Mouse (Mus musculus) kidney, adult 2 months (tissue): ENCODE measurements around the gene Mcm5. TPM values are rescaled to one million over a fixed set of nuclear protein-coding genes. Genes with fewer than 3 reads are reported as not detected.

Source experiments
- DNase-seq: peaks from one replicate; pipeline ENCODE4 v3.0.0; 2021
- H3K27ac ChIP-seq: fragments of 200-500 bp; 2 replicates; pipeline ENCODE4 v1.5.1; 2012; ENCODE audit warnings: low read depth, low read length, control low read depth, inconsistent platforms; ENCODE audit not compliant: insufficient read depth
- H3K27me3 ChIP-seq: fragments of 200-500 bp; replicated peaks from 2 replicates; pipeline ENCODE4 v1.6.1; 2012; ENCODE audit warnings: mild to moderate bottlenecking, moderate library complexity, low read length, inconsistent platforms; ENCODE audit not compliant: control insufficient read depth, insufficient read depth
- H3K36me3 ChIP-seq: fragments of 200-500 bp; 2 replicates; pipeline ENCODE4 v1.6.1; 2012; ENCODE audit warnings: mild to moderate bottlenecking, moderate library complexity, low read length, inconsistent platforms; ENCODE audit not compliant: control insufficient read depth, insufficient read depth
- H3K4me1 ChIP-seq: fragments of 200-500 bp; 2 replicates; pipeline ENCODE4 v1.6.1; 2011; ENCODE audit warnings: low read length; ENCODE audit not compliant: control insufficient read depth, insufficient read depth
- H3K4me3 ChIP-seq: fragments of 200-500 bp; 2 replicates; pipeline ENCODE4 v1.5.1; 2011; ENCODE audit warnings: mild to moderate bottlenecking, low read depth, low read length, control low read depth; ENCODE audit not compliant: insufficient read depth
- CTCF ChIP-seq: fragments of 200-500 bp; conservative IDR thresholded peaks from 2 replicates; pipeline ENCODE4 v1.5.1; 2011; ENCODE audit warnings: low read depth, mild to moderate bottlenecking, control low read depth, low read length, moderate library complexity, mixed read lengths; ENCODE audit not compliant: insufficient read depth, insufficient read length
- POLR2A ChIP-seq: fragments of 200-500 bp; IDR thresholded peaks from one replicate; pipeline ENCODE4 v1.6.1; 2011; ENCODE audit warnings: low read depth, low read length, control low read depth
- WGBS: fragments of 180-500 bp; shearing (Covaris S2); methylation state at CpG from one replicate; pipeline ENCODE4 v1.1.7; 2018; 5-methylcytosine and 5-hydroxymethylcytosine counted together
- polyA plus RNA-seq: library from polyadenylated mRNA; depleted of rRNA; stranded (reverse); fragments of >200 nt; gene quantifications from 2 replicates; pipeline ENCODE4 v1.2.3, GENCODE M21; 2012; rRNA removed

Gene Mcm5
- polyA plus RNA-seq, 1 experiment = 5.7 TPM

- TF ChIP-seq CTCF = no peak
- no peak for TF ChIP-seq POLR2A
- no peaks in the 10 kb centered on the region for H3K27me3 ChIP-seq
- no peaks in the 10 kb centered on the region for H3K36me3 ChIP-seq
- no peak overlapping the region for H3K4me3 ChIP-seq
- no peaks in the 10 kb centered on the region for H3K4me1 ChIP-seq
- no peak for DNase-seq
- WGBS = 77% methylated on average over 5 of the region's 5 CpGs
- H3K27ac ChIP-seq = no peak overlapping the region
Observed at GRCm38 (mm10) chr8:75169363-75169762, 60.0 kb downstream of the Mcm5 start.

GRCm38 (mm10) chr8:75172009-75172685, 62.8 kb downstream of the Mcm5 start:
- no peaks in the 10 kb centered on the region for H3K27me3 ChIP-seq
- 79% methylated on average over 6 of the region's 6 CpGs for WGBS
- H3K36me3 ChIP-seq = no peaks in the 10 kb centered on the region
- no peak overlapping the region for H3K4me3 ChIP-seq
- H3K4me1 ChIP-seq = no peaks in the 10 kb centered on the region
- DNase-seq = no peak
- no peak overlapping the region for H3K27ac ChIP-seq
- TF ChIP-seq POLR2A (no peak), CTCF (no peak)

Other genes starting within 250 kb of the Mcm5 start
- gene Isx, start 236.4 kb upstream of the Mcm5 start, polyA plus RNA-seq = not detected in 2 replicates
- gene Hmgxb4, start 116.2 kb upstream of the Mcm5 start, polyA plus RNA-seq = 13.3 and 13.7 TPM in 2 replicates
- 84.8 and 89.1 TPM in 2 replicates for gene Tom1, start 75.9 kb upstream of the Mcm5 start, polyA plus RNA-seq
- gene Hmox1, start 15.9 kb upstream of the Mcm5 start, polyA plus RNA-seq = 22.5 and 25.7 TPM in 2 replicates
- 3.7 and 4.0 TPM in 2 replicates for gene Rasd2, start 104.4 kb downstream of the Mcm5 start, polyA plus RNA-seq